Mouse (Mus musculus) MEL (cell line): Measurements from ENCODE around the gene Qars.

Experiments
- CTCF ChIP-seq, 3 experiments: IDR thresholded peaks in 2 of 3; conservative IDR thresholded peaks in 1 of 3; 2 replicates each; pipeline ENCODE4 v1.5.1; 2011 to 2012; ENCODE audit warnings: low read length in 3 of 3, low read depth in 2 of 3, mild to moderate bottlenecking in 2 of 3, improper control_type of control experiment in 1 of 3, inconsistent platforms in 1 of 3, mixed read lengths in 1 of 3, moderate library complexity in 1 of 3; ENCODE audit not compliant: control insufficient read depth in 1 of 3, insufficient read depth in 1 of 3, poor library complexity in 1 of 3, severe bottlenecking in 1 of 3
- MAFK ChIP-seq: IDR thresholded peaks from 2 replicates; pipeline ENCODE4 v1.6.1; 2011; ENCODE audit warnings: low read depth, mild to moderate bottlenecking, low read length, improper control_type of control experiment, borderline replicate concordance
- MAZ ChIP-seq: IDR thresholded peaks from 2 replicates; pipeline ENCODE4 v1.6.1; 2012; ENCODE audit warnings: low read depth, mild to moderate bottlenecking, inconsistent platforms, low read length, improper control_type of control experiment
- RAD21 ChIP-seq: IDR thresholded peaks from 2 replicates; pipeline ENCODE4 v1.6.1; 2011; ENCODE audit warnings: mild to moderate bottlenecking, low read depth, low read length, improper control_type of control experiment
- TBP ChIP-seq: IDR thresholded peaks from 2 replicates; pipeline ENCODE4 v1.8.0; 2011; ENCODE audit warnings: low read depth, low read length, improper control_type of control experiment

- TF ChIP-seq CTCF (IDR thresholded peaks at IDR 0.05 in 2 of 3, conservative IDR thresholded peaks at IDR 0.05 in 1 of 3; ENCODE audit: control insufficient read depth in 1 of 3, insufficient read depth in 1 of 3, low read depth in 2 of 3, low read length in 3 of 3, poor library complexity in 1 of 3, severe bottlenecking in 1 of 3): no peak
- TF ChIP-seq TBP: no peak
- no peak for TF ChIP-seq MAFK
- TF ChIP-seq RAD21: no peak
- no peak for TF ChIP-seq MAZ
Measured at GRCm38 (mm10) chr9:108469845-108470244, 37.7 kb upstream of the Qars start.
